Comparison of ENCODE assay signal across 8 mouse cellular contexts in the genomic region with DNA sequence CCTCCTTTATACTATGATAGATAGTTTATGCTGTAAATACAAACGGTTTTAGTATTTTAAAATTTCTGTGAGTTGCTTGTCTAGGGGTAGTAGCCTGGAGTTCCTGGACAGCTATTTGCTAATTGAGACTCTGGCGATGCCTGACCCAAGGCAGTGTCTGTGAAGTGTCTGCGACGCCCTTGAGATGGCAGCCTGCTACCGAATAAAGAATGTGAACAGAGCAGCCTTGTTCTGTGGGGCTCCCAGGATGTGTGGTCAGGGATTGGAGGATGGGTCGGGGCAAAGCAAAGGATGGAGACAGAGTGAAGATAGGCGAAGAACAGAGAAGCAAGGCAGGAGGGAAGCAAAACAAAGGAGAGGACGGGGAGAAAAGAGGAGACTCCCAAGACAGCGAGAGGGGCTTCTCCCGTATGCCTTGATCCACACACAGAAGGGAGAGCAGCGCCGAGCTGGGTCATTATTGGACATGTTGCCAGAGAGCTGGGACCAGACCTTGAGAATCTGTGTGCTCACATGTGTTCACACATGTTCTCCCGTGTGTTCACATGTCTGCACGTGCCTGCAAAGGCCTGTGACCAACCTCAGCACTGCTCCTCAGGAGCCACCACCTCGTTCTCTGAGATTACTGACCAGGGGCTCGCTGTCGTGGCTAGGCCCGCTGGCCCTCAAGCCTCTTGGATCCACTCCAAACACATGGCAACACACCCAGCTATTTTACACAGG. TPM values are rescaled to one million over a fixed set of nuclear protein-coding genes. Genes with fewer than 3 reads are reported as not detected.
DNase-seq lines count a peak whose midpoint lies in the region; ATAC-seq and TF ChIP-seq lines count a peak whose summit lies in the region.

No protein-coding gene starts in this region.

- peak overlapping the region; percentile 57 for H3K27ac ChIP-seq in left cerebral cortex, adult 2 months
- H3K27ac ChIP-seq in forebrain, embryonic 15.5 days (replicated peaks): no peak overlapping the region
- no peak overlapping the region for H3K27ac ChIP-seq in intestine, embryonic 15.5 days
- no peak overlapping the region for H3K27ac ChIP-seq in stomach, embryonic 15.5 days

- intact Hi-C loops in left cerebral cortex, adult 2 months (cut with DNase I): loop anchor here (1.0 to 5.0 kb wide), 2 partner anchors 84 to 210 kb away; no protein-coding TSS in a partner anchor

- no peaks in the 10 kb centered on the region for H3K9me3 ChIP-seq in forebrain, embryonic 15.5 days
- no peaks in the 10 kb centered on the region for H3K9me3 ChIP-seq in intestine, embryonic 15.5 days
- no peaks in the 10 kb centered on the region for H3K9me3 ChIP-seq in stomach, embryonic 15.5 days

- no peak overlapping the region for H3K9ac ChIP-seq in forebrain, embryonic 15.5 days (replicated peaks)
- H3K9ac ChIP-seq in intestine, embryonic 15.5 days: no peak overlapping the region
- H3K9ac ChIP-seq in stomach, embryonic 15.5 days: no peak overlapping the region

- H3K36me3 ChIP-seq in forebrain, embryonic 15.5 days: no peaks in the 10 kb centered on the region
- no peaks in the 10 kb centered on the region for H3K36me3 ChIP-seq in intestine, embryonic 15.5 days
- H3K36me3 ChIP-seq in stomach, embryonic 15.5 days: no peaks in the 10 kb centered on the region

- WGBS in forebrain, embryonic 15.5 days: 55% methylated on average over 18 of the region's 18 CpGs
- WGBS in intestine, embryonic 15.5 days: 61% methylated on average over 18 of the region's 18 CpGs
- WGBS in stomach, embryonic 15.5 days: 58% methylated on average over 18 of the region's 18 CpGs

- ATAC-seq in forebrain, embryonic 15.5 days (replicated peaks): peak; percentile 85
- peak; percentile 87 for ATAC-seq in intestine, embryonic 15.5 days
- ATAC-seq in stomach, embryonic 15.5 days (ENCODE audit: insufficient read depth, low FRiP score, low read depth): peak; percentile 77; the same call in 1 of the 2 replicates
- no peak for ATAC-seq in inflammation-experienced regulatory T-cells, adult 6 months

- H3K4me1 ChIP-seq in forebrain, embryonic 15.5 days: no peaks in the 10 kb centered on the region
- no peaks in the 10 kb centered on the region for H3K4me1 ChIP-seq in intestine, embryonic 15.5 days (replicated peaks)
- 0 out of 2 replicates have a peak, but pooled peaks cover 5% of the 10 kb centered on the region for H3K4me1 ChIP-seq in stomach, embryonic 15.5 days

- H3K4me3 ChIP-seq in left cerebral cortex, adult 2 months: no peak overlapping the region
- H3K4me3 ChIP-seq in forebrain, embryonic 15.5 days: no peak overlapping the region
- H3K4me3 ChIP-seq in intestine, embryonic 15.5 days (replicated peaks): no peak overlapping the region
- no peak overlapping the region for H3K4me3 ChIP-seq in stomach, embryonic 15.5 days (replicated peaks)

- H3K4me2 ChIP-seq in forebrain, embryonic 15.5 days (replicated peaks): no peak overlapping the region
- H3K4me2 ChIP-seq in intestine, embryonic 15.5 days (replicated peaks): 0 out of 2 replicates have a peak overlapping the region, but pooled peaks have one; percentile 33
- H3K4me2 ChIP-seq in stomach, embryonic 15.5 days: peak overlapping the region; percentile 25

- TF ChIP-seq CTCF in left cerebral cortex, adult 2 months (IDR thresholded peaks at IDR 0.05): peak; percentile 53

- DNase-seq in left cerebral cortex, adult 2 months (ENCODE audit: extremely low spot score in 1 of 2, low spot score in 2 of 2): peak; percentile 37 to 41
- DNase-seq in left cerebral cortex, adult 11 months (ENCODE audit: low spot score): no peak
- DNase-seq in lung, postnatal 10 days: peak; percentile 65
- no peak for DNase-seq in urinary bladder, postnatal 10 days (ENCODE audit: low spot score)

- no peaks in the 10 kb centered on the region for H3K27me3 ChIP-seq in forebrain, embryonic 15.5 days
- no peaks in the 10 kb centered on the region for H3K27me3 ChIP-seq in intestine, embryonic 15.5 days (replicated peaks)
- H3K27me3 ChIP-seq in stomach, embryonic 15.5 days (replicated peaks): no peaks in the 10 kb centered on the region

RNA-seq across cellular contexts. Expression of gene Nxnl2, which starts 37.7 kb away (rescaled TPM):
- under 1 TPM in 1 of 2 experiments, not detected in 1; 0.44 TPM for total RNA-seq in left cerebral cortex, adult 2 months (2021)
- 0.97 and 1.4 TPM in 2 replicates for polyA plus RNA-seq in forebrain, embryonic 15.5 days (2015; fragmentation: Nextera tagmentation; extraction: Ambion mirVana)
- polyA plus RNA-seq in intestine, embryonic 15.5 days (2015; fragmentation: Nextera tagmentation; extraction: Ambion mirVana): 2.1 and 2.3 TPM in 2 replicates
- 1.5 and 1.6 TPM in 2 replicates for polyA plus RNA-seq in stomach, embryonic 15.5 days (2015; fragmentation: Nextera tagmentation; extraction: Ambion mirVana)
- polyA plus RNA-seq in inflammation-experienced regulatory T-cells, adult 6 months (2017; shearing (Covaris generic)): under 1 TPM in 1 of 3 experiments, not detected in 2; 0.69 TPM

Comparison
In these comparisons a context has a peak if more than half of its experiments do, and no peak if none do; other contexts are left out.
1. DNase-seq: peak in left cerebral cortex, adult 2 months (2 of 2) and lung, postnatal 10 days (single experiment); none in left cerebral cortex, adult 11 months (single experiment) and urinary bladder, postnatal 10 days (single experiment).